In genomic region chr3:152061145-152061544, GRCm38 (mm10) we compare ENCODE assay signal across 12 mouse cellular contexts.
"Had no signal": no experiment of that assay in that cellular context is flagged by ENCODE, and none has a peak within 500 bp of the region (broad histone marks: within the 10 kb centered on the region; RNA-seq: fewer than 3 reads in every experiment).

No protein-coding gene starts in this region.

- H3K27me3 ChIP-seq: midbrain, embryonic 13.5 days; neural tube, embryonic 15.5 days had no signal

- ATAC-seq: midbrain, embryonic 13.5 days had no signal

- H3K36me3 ChIP-seq: limb, embryonic 12.5 days; midbrain, embryonic 13.5 days; neural tube, embryonic 15.5 days had no signal

- H3K9me3 ChIP-seq: limb, embryonic 12.5 days; midbrain, embryonic 13.5 days; neural tube, embryonic 15.5 days had no signal

- H3K4me2 ChIP-seq: limb, embryonic 12.5 days; midbrain, embryonic 13.5 days; neural tube, embryonic 15.5 days had no signal

- H3K27ac ChIP-seq: limb, embryonic 12.5 days; liver, embryonic 14.5 days; midbrain, embryonic 13.5 days; neural tube, embryonic 15.5 days had no signal

- H3K4me1 ChIP-seq: limb, embryonic 12.5 days; midbrain, embryonic 13.5 days; neural tube, embryonic 15.5 days had no signal

- H3K9ac ChIP-seq: limb, embryonic 12.5 days; liver, embryonic 14.5 days; midbrain, embryonic 13.5 days; neural tube, embryonic 15.5 days had no signal

- DNase-seq: kidney, postnatal 25 days; layer of hippocampus, postnatal 36 days; liver; lung, adult 18-20 months; right cerebral cortex, adult 18-20 months; right cerebral cortex, postnatal 25 days; thymus, postnatal 4 days had no signal

- H3K4me3 ChIP-seq: limb, embryonic 12.5 days; midbrain, embryonic 13.5 days; myocyte; neural tube, embryonic 15.5 days had no signal
